Mouse (Mus musculus) urinary bladder, postnatal 10 days (tissue): ENCODE data around the gene Tpm1.

ENCODE experiments used
- DNase-seq: peaks from one replicate; pipeline ENCODE4 v3.0.0; 2022; ENCODE audit warnings: low spot score

Gene Tpm1

GRCm38 (mm10) chr9:66982085-66982484 lies 67.1 kb downstream of the Tpm1 start:
- DNase-seq, result no peak

- no peak for DNase-seq
These were observed 68.7 kb downstream of the Tpm1 start for GRCm38 (mm10) chr9:66980458-66980857.

GRCm38 (mm10) chr9:66978468-66978867 lies 70.7 kb downstream of the Tpm1 start:
- no peak for DNase-seq

GRCm38 (mm10) chr9:66977982-66978381 lies 71.2 kb downstream of the Tpm1 start:
- no peak for DNase-seq

GRCm38 (mm10) chr9:66977121-66977520 lies 72.1 kb downstream of the Tpm1 start:
- no peak for DNase-seq

- peak; percentile 74 for DNase-seq
These were observed 74.0 kb downstream of the Tpm1 start, which contains the start of gene Lactb for GRCm38 (mm10) chr9:66975239-66975645. Lactb (minus strand) TSS chr9:66975484.

GRCm38 (mm10) chr9:66974721-66975225 lies 74.4 kb downstream of the Tpm1 start:
- no peak for DNase-seq
